Comparison of ENCODE assay signal across 7 mouse cellular contexts in genomic region chr9:77806842-77807668, GRCm38 (mm10). TPM values are rescaled to one million over a fixed set of nuclear protein-coding genes. Genes with fewer than 3 reads are reported as not detected.
DNase-seq lines count a peak whose midpoint lies in the region; ATAC-seq lines count a peak whose summit lies in the region.

No protein-coding gene starts in this region.

- H3K4me1 ChIP-seq in intestine, embryonic 16.5 days (ENCODE audit: control insufficient read depth, insufficient read depth, low read length): no peaks in the 10 kb centered on the region
- H3K4me1 ChIP-seq in midbrain, embryonic 11.5 days (ENCODE audit: control insufficient read depth, insufficient read depth, low read length): no peaks in the 10 kb centered on the region

- peak overlapping the region; percentile 30; the same call in 1 of the 2 replicates for H3K9ac ChIP-seq in intestine, embryonic 16.5 days (ENCODE audit: low read depth, low read length)
- peak overlapping the region; percentile 44; the same call in 1 of the 2 replicates for H3K9ac ChIP-seq in midbrain, embryonic 11.5 days (ENCODE audit: low read length)

- DNase-seq in adrenal gland, adult 2 months: peak; percentile 88
- peak; percentile 75 for DNase-seq in embryo, embryonic 11.5 days (ENCODE audit: low read depth, low spot score)
- DNase-seq in gastrocnemius, postnatal 4 days (ENCODE audit: low spot score in 2 of 2): peak; percentile 64 to 77
- peak; percentile 62 to 79 for DNase-seq in left cerebral cortex, postnatal 36 days (ENCODE audit: low spot score in 2 of 2)
- DNase-seq in midbrain, embryonic 11.5 days (ENCODE audit: low spot score, missing footprints): peak; percentile 98
- peak; percentile 77 for DNase-seq in skeletal muscle tissue, adult 2 months (ENCODE audit: low read depth, low spot score)

- H3K4me2 ChIP-seq in intestine, embryonic 16.5 days (ENCODE audit: low read depth, low read length): peak overlapping the region; percentile 53
- peak overlapping the region; percentile 32; the same call in 1 of the 2 replicates for H3K4me2 ChIP-seq in midbrain, embryonic 11.5 days

- peak overlapping the region; percentile 27 for H3K4me3 ChIP-seq in intestine, embryonic 16.5 days (ENCODE audit: low read length)
- no peak overlapping the region for H3K4me3 ChIP-seq in midbrain, embryonic 11.5 days (ENCODE audit: low read depth, low read length)

- no peak overlapping the region for H3K27ac ChIP-seq in intestine, embryonic 16.5 days (ENCODE audit: low read length)
- H3K27ac ChIP-seq in midbrain, embryonic 11.5 days (ENCODE audit: low read depth, low read length): no peak overlapping the region

- no peaks in the 10 kb centered on the region for H3K9me3 ChIP-seq in intestine, embryonic 16.5 days (ENCODE audit: control insufficient read depth, low read length)
- H3K9me3 ChIP-seq in midbrain, embryonic 11.5 days (ENCODE audit: control insufficient read depth, low read length): no peaks in the 10 kb centered on the region

- H3K27me3 ChIP-seq in intestine, embryonic 16.5 days (replicated peaks; ENCODE audit: control insufficient read depth, insufficient read depth, low read length): no peaks in the 10 kb centered on the region
- no peaks in the 10 kb centered on the region for H3K27me3 ChIP-seq in midbrain, embryonic 11.5 days (ENCODE audit: control insufficient read depth, insufficient read depth, low read length)

- peak; percentile 87 for ATAC-seq in intestine, embryonic 16.5 days
- ATAC-seq in midbrain, embryonic 11.5 days (ENCODE audit: low FRiP score): peak; percentile 79

- WGBS in intestine, embryonic 16.5 days: 19% methylated on average over 12 of the region's 12 CpGs
- 30% methylated on average over 12 of the region's 12 CpGs for WGBS in midbrain, embryonic 11.5 days

- intact Hi-C loops in left cerebral cortex, postnatal 36 days (cut with DNase I): loop anchor here (1.0 to 5.0 kb wide), 3 partner anchors 105 to 218 kb away; no protein-coding TSS in a partner anchor

- no peaks in the 10 kb centered on the region for H3K36me3 ChIP-seq in intestine, embryonic 16.5 days (ENCODE audit: control insufficient read depth, insufficient read depth, low read length)
- no peaks in the 10 kb centered on the region for H3K36me3 ChIP-seq in midbrain, embryonic 11.5 days (ENCODE audit: control insufficient read depth, insufficient read depth, low read length)

RNA-seq across cellular contexts. Expression of gene Gclc, which starts 52.7 kb away (rescaled TPM):
- total RNA-seq in adrenal gland, adult 2 months (2021): 10 to 100 TPM; 35.8 to 44.5 TPM
- polyA plus RNA-seq in adrenal gland, adult 2 months (2012; rRNA removed): 13.3 and 14.5 TPM in 2 replicates
- total RNA-seq in gastrocnemius, postnatal 4 days (2021): 10 to 100 TPM in 1 of 2 experiments, 1 to 10 TPM in 1; 7.2 to 10.1 TPM
- 4.7 and 10.1 TPM in 2 replicates for polyA plus RNA-seq in intestine, embryonic 16.5 days (2015; fragmentation: Nextera tagmentation; extraction: Ambion mirVana)
- 10 to 100 TPM; 43.3 to 44.6 TPM for total RNA-seq in left cerebral cortex, postnatal 36 days (2021)
- polyA plus RNA-seq in midbrain, embryonic 11.5 days (2014; fragmentation: Nextera tagmentation; extraction: Ambion mirVana): 21.0 and 21.6 TPM in 2 replicates
